In the genomic region with DNA sequence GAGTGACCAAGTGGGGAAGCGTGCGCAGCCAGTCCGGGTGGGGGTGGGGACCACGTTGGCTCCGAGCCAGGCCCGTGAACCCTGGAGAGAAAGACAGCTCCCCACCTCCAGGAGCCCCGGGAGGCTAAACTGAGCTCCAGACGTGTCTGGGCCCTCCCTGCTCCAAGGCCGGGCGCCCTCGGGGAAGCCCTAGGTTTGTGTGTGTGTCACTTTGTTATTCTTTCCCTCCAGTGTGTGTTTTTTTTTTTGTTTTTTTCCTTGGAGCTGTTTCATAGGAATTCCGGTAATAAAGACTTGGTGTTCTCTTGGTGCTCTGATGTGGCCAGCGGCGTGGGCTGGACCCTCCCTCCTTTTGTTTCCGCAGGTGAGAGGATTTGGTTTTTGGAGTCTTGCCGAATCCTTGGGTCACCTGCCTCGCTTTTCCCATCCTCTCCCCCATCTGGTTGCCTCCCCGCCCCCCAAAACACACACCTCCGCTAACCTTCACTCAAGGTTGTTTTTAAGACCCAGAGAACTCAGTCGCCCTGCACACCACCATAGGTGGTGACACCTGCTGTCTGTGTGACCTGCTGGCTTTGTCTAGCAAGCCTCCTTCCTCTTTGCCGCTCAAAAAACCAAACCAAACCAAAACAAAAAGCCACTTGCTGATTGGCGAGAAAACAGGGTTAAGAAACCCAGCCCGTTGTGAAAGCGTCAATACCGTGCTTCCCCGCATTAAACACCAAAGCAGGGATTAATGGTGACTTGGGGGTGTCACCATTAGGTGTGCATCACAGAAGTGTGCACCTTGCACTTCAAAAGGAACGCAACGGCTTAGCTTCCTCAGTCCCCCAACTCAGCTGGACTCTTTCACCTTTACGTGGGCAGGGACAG, we compare ENCODE assay signal across 8 mouse cellular contexts. TPM values are rescaled to one million over a fixed set of nuclear protein-coding genes. Genes with fewer than 3 reads are reported as not detected.
DNase-seq lines count a peak whose midpoint lies in the region; ATAC-seq lines count a peak whose summit lies in the region.

No protein-coding gene starts in this region.

- peak; percentile 75 for DNase-seq in adrenal gland, postnatal 14 days
- no peak for DNase-seq in adrenal gland, postnatal 4 days (ENCODE audit: low spot score in 2 of 2)
- DNase-seq in retina, postnatal 1 day, result peak; percentile 43
- DNase-seq in retina, embryonic 14.5 days (ENCODE audit: low spot score), result no peak
- peak; percentile 43 to 63 for DNase-seq in kidney, postnatal 36 days
- DNase-seq in left cerebral cortex, postnatal 14 days (ENCODE audit: low spot score in 2 of 2), result no peak
- no peak for DNase-seq in cerebellum, postnatal 25 days

- H3K27ac ChIP-seq in stomach, embryonic 14.5 days (ENCODE audit: low read length), result no peak overlapping the region

- intact Hi-C loops in left cerebral cortex, postnatal 14 days (cut with DNase I), result no loop called here

- peak overlapping the region; percentile 22 for H3K4me2 ChIP-seq in stomach, embryonic 14.5 days (replicated peaks; ENCODE audit: low read depth, low read length)

- 0 out of 2 replicates have a peak, but pooled peaks cover 2% of the 10 kb centered on the region for H3K27me3 ChIP-seq in stomach, embryonic 14.5 days (ENCODE audit: control insufficient read depth, insufficient read depth, low read length)

- H3K9ac ChIP-seq in stomach, embryonic 14.5 days (replicated peaks; ENCODE audit: low read depth, low read length), result no peak overlapping the region

- no peak for ATAC-seq in stomach, embryonic 14.5 days (ENCODE audit: insufficient number of reproducible peaks, insufficient read depth, low FRiP score, low read depth)

- peaks cover 18% of the 10 kb centered on the region for H3K4me1 ChIP-seq in stomach, embryonic 14.5 days (ENCODE audit: control insufficient read depth, insufficient read depth, low read length)

- no peaks in the 10 kb centered on the region for H3K9me3 ChIP-seq in stomach, embryonic 14.5 days (ENCODE audit: control insufficient read depth, low read depth, low read length)

- 19% methylated on average over 29 of the region's 29 CpGs for WGBS in stomach, embryonic 14.5 days

- H3K4me3 ChIP-seq in stomach, embryonic 14.5 days (ENCODE audit: low read depth, low read length), result peak overlapping the region; percentile 5; the same call in 1 of the 2 replicates

- no peaks in the 10 kb centered on the region for H3K36me3 ChIP-seq in stomach, embryonic 14.5 days (ENCODE audit: control insufficient read depth, insufficient read depth, low read length)

RNA-seq across cellular contexts. Expression of a gene that starts 10.1 kb away (rescaled TPM):
- 173 and 176 TPM in 2 replicates for total RNA-seq in adrenal gland, postnatal 14 days (2021)
- total RNA-seq in adrenal gland, postnatal 4 days (2021), result 100 to 1,000 TPM; 143 to 160 TPM
- 58.6 and 59.2 TPM in 2 replicates for polyA plus RNA-seq in stomach, embryonic 14.5 days (2014; fragmentation: Nextera tagmentation; extraction: Ambion mirVana)
- 10 to 100 TPM; 68.6 to 75.4 TPM for total RNA-seq in left cerebral cortex, postnatal 14 days (2021)

Comparison
In these comparisons a context has a peak if more than half of its experiments do, and no peak if none do; other contexts are left out.
1. DNase-seq: peak in adrenal gland, postnatal 14 days (single experiment), retina, postnatal 1 day (single experiment) and kidney, postnatal 36 days (2 of 2); none in adrenal gland, postnatal 4 days (0 of 2), retina, embryonic 14.5 days (single experiment), left cerebral cortex, postnatal 14 days (0 of 2) and cerebellum, postnatal 25 days (0 of 2).